Mouse (Mus musculus) heart, adult 10 weeks (tissue): ENCODE measurements around the gene Eif4h. TPM values are rescaled to one million over a fixed set of nuclear protein-coding genes. Genes with fewer than 3 reads are reported as not detected.

Experiments
- polyA plus RNA-seq: library from polyadenylated mRNA; stranded (reverse); fragments of 350-450 nt; fragmentation: Illumina TruSeq; extraction: RNeasy Lipid Tissue Mini Kit (QIAGEN cat#74804); gene quantifications from one replicate; pipeline ENCODE4 v1.2.3, GENCODE M21; 2014; ENCODE audit warnings: low read depth, low replicate concordance

Eif4h gene
- polyA plus RNA-seq = 158 TPM

GRCm38 (mm10) chr5:134639269-134639682 lies at the start of gene Eif4h:
Gene Eif4h (minus strand): TSS chr5:134639490.

GRCm38 (mm10) chr5:134688086-134688717 lies 48.9 kb upstream of the Eif4h start, which contains the start of gene Limk1:
Gene Limk1 (minus strand): TSS chr5:134688598.

GRCm38 (mm10) chr5:134614802-134615201 lies 24.5 kb downstream of the Eif4h start, which contains the start of gene Lat2:
Gene Lat2 (minus strand): TSS chr5:134615025.

GRCm38 (mm10) chr5:134581146-134581545 lies 58.1 kb downstream of the Eif4h start, which contains the start of gene Rfc2:
Gene Rfc2 (plus strand): TSS chr5:134581366.

Other genes starting within 250 kb of the Eif4h start
- gene Gtf2ird1, start 182.8 kb downstream of the Eif4h start, polyA plus RNA-seq = 20.0 TPM
- gene Clip2, start 87.1 kb downstream of the Eif4h start, polyA plus RNA-seq = 6.7 TPM
- gene Syna, start 79.3 kb downstream of the Eif4h start, polyA plus RNA-seq = not detected
- 37.8 TPM for gene Rfc2, start 58.1 kb downstream of the Eif4h start, polyA plus RNA-seq
- gene Lat2, start 24.5 kb downstream of the Eif4h start, polyA plus RNA-seq = 5.7 TPM
- gene Limk1, start 49.1 kb upstream of the Eif4h start, polyA plus RNA-seq = 5.1 TPM
- gene Eln, start 107.8 kb upstream of the Eif4h start, polyA plus RNA-seq = 55.7 TPM